Mouse (Mus musculus) spleen, adult 2 months (tissue): ENCODE results near the gene Ppard. TPM values are rescaled to one million over a fixed set of nuclear protein-coding genes. Genes with fewer than 3 reads are reported as not detected.

ENCODE experiments used
- DNase-seq, 2 experiments: peaks; one replicate each; pipeline versions ENCODE4 v3.0.0 to v3.0.0-alpha.2; 2012 to 2021; ENCODE audit warnings: low spot score in 2 of 2, low read depth in 1 of 2
- H3K27ac ChIP-seq: fragments of 200-500 bp; 2 replicates; pipeline ENCODE4 v1.5.1; 2012; ENCODE audit warnings: low read length, inconsistent platforms; ENCODE audit not compliant: insufficient read depth
- H3K27me3 ChIP-seq: fragments of 200-500 bp; 2 replicates; pipeline ENCODE4 v1.6.1; 2012; ENCODE audit warnings: mild to moderate bottlenecking, moderate library complexity, low read length, inconsistent platforms; ENCODE audit not compliant: control insufficient read depth, insufficient read depth
- H3K36me3 ChIP-seq: fragments of 200-500 bp; 2 replicates; pipeline ENCODE4 v1.6.1; 2012; ENCODE audit warnings: mild to moderate bottlenecking, low read length, inconsistent platforms; ENCODE audit not compliant: control insufficient read depth, insufficient read depth
- H3K4me1 ChIP-seq: fragments of 200-500 bp; 2 replicates; pipeline ENCODE4 v1.6.1; 2011; ENCODE audit warnings: inconsistent platforms; ENCODE audit not compliant: control insufficient read depth, insufficient read depth, insufficient read length
- H3K4me3 ChIP-seq: fragments of 200-500 bp; 2 replicates; pipeline ENCODE4 v1.5.1; 2011; ENCODE audit warnings: mild to moderate bottlenecking, inconsistent platforms; ENCODE audit not compliant: insufficient read depth, insufficient read length; ENCODE audit errors: extremely low read depth
- CTCF ChIP-seq: fragments of 200-500 bp; IDR thresholded peaks from 2 replicates; pipeline ENCODE4 v1.5.1; 2011; ENCODE audit warnings: mild to moderate bottlenecking, inconsistent platforms; ENCODE audit not compliant: insufficient read depth, insufficient read length, insufficient replicate concordance; ENCODE audit errors: extremely low read depth
- POLR2A ChIP-seq: fragments of 200-500 bp; IDR thresholded peaks from 2 replicates; pipeline ENCODE4 v1.6.1; 2011; ENCODE audit warnings: low read depth, low read length, inconsistent platforms
- WGBS: fragments of 180-500 bp; shearing (Covaris S2); methylation state at CpG from one replicate; pipeline ENCODE4 v1.1.7; 2018; 5-methylcytosine and 5-hydroxymethylcytosine counted together
- polyA plus RNA-seq: library from polyadenylated mRNA; depleted of rRNA; stranded (reverse); fragments of >200 nt; gene quantifications from 2 replicates; pipeline ENCODE4 v1.2.3, GENCODE M21; 2012; rRNA removed

Ppard gene
- polyA plus RNA-seq, 1 experiment, result 23.2 TPM

GRCm38 (mm10) chr17:28349264-28349880, 116.9 kb downstream of the Ppard start:
- Histone ChIP-seq H3K27ac (no peak overlapping the region), H3K36me3 (no peaks in the 10 kb centered on the region), H3K4me3 (peak overlapping the region; percentile 2; the same call in 1 of the 2 replicates), H3K27me3 (peaks cover 17% of the 10 kb centered on the region), H3K4me1 (no peaks in the 10 kb centered on the region)
- WGBS, result 61% methylated on average over 13 of the region's 13 CpGs
- DNase-seq, result no peak
- TF ChIP-seq CTCF, result no peak
- TF ChIP-seq POLR2A, result no peak

- no peaks in the 10 kb centered on the region for H3K36me3 ChIP-seq
- no peaks in the 10 kb centered on the region for H3K4me1 ChIP-seq
- no peak for TF ChIP-seq POLR2A
- TF ChIP-seq CTCF, result no peak
- no peak for DNase-seq
- H3K27me3 ChIP-seq, result peaks cover 17% of the 10 kb centered on the region
- peak overlapping the region; percentile 39 for H3K4me3 ChIP-seq
- peak overlapping the region; percentile 5; the same call in 1 of the 2 replicates for H3K27ac ChIP-seq
- 3% methylated on average over 54 of the region's 54 CpGs for WGBS
Observed at GRCm38 (mm10) chr17:28349901-28350465, 117.5 kb downstream of the Ppard start.

DNA sequence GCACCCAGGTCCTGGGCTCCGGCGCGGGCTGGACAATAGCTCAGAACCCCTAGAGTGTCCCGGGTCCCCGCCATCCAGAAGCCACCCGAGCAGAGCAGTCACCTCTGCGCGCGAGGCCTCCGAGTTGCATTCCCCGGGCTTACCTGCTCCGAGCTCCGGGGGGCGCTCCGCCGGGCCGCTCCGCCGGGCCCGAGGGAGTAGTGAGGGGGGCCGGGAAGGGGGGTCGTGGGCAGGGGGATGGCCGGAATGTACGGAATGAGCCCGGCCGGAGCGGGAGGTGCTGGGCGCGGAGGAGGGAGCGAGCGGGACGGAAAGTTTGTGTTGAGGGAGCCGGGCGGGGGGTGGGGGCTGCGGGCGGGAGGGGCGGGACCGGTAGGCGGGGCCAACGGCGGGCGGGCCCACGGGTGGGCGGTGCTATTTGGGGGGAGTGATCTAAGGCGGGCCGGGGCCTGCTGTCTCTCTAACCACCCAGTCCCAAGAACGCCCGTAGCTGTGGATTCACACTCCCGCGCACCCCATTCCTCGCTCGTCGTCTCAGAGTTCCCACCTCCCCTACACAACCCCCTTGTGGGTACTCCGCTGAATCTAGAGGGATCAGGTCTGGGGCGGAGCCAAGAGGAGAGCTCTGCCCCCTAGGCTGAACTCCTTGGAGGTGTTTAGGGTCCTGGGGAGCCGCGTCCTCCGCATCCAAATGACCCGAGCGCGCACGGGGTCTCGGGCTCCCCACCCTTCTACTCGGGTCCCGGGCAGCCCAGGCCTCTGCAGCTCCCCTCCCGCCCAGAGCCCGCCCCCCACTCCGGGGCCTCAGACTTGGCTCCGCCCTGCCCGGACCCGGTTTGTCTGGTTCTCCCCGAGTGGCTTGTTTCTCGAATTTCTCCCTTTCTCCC, 118.2 kb downstream of the Ppard start, which contains the start of gene Tead3:
Gene Tead3, minus strand, starts transcription at position 352 of the 887 bp plus-strand sequence.
- H3K4me1 ChIP-seq, result no peaks in the 10 kb centered on the region
- peak within 1 kb of the TSS; percentile 5; the same call in 1 of the 2 replicates for H3K27ac ChIP-seq
- under 1% methylated on average over 52 of the region's 73 CpGs for WGBS
- H3K27me3 ChIP-seq, result peaks cover 17% of the 10 kb centered on the region
- TF ChIP-seq POLR2A (no peak), CTCF (no peak)
- DNase-seq, result peak in 1 of 2 experiments; percentile 26
- peak within 1 kb of the TSS; percentile 62 for H3K4me3 ChIP-seq
- H3K36me3 ChIP-seq, result no peaks in the 10 kb centered on the region

Other genes with a start within 250 kb of the Ppard start
- gene Tcp11, start 152.1 kb upstream of the Ppard start, polyA plus RNA-seq, result 0.58 and 0.92 TPM in 2 replicates
- 1.6 and 2.0 TPM in 2 replicates for gene Scube3, start 90.6 kb upstream of the Ppard start, polyA plus RNA-seq
- gene Zfp523, start 55.6 kb upstream of the Ppard start, polyA plus RNA-seq, result 31.0 and 33.2 TPM in 2 replicates
- 69.7 and 79.0 TPM in 2 replicates for gene Def6, start 24.9 kb upstream of the Ppard start, polyA plus RNA-seq
- 17.2 and 19.3 TPM in 2 replicates for gene Fance, start 80.8 kb downstream of the Ppard start, polyA plus RNA-seq
- gene Rpl10a, start 95.8 kb downstream of the Ppard start, polyA plus RNA-seq, result 4,168 and 4,314 TPM in 2 replicates
- 4.3 and 5.0 TPM in 2 replicates for gene Tead3, start 118.1 kb downstream of the Ppard start, polyA plus RNA-seq
- gene Tulp1, start 132.5 kb downstream of the Ppard start, polyA plus RNA-seq, result 0.15 and 0.25 TPM in 2 replicates